Mouse (Mus musculus): Measurements from ENCODE around the gene Sel1l3.

DNA sequence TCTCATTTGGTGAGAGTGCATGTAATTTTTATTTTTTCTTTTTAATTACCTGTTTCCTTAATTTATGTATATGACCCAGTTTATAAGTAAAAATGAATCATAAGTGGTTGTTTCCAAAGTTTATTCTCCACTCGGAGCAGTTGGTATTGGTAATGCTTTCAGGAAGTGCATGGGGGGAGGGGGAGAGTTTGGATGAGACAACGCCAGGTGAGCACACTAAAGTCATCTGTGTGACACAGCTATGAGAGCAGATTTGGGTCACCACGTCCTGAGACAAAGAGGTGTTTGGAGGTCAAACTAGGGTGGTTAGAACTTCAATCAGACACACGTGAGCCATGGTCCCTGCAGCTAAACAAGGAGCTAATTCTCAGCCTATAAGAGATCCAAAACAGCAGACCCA lies 89.0 kb downstream of the Sel1l3 start:
- TF ChIP-seq CTCF (IDR thresholded peaks at IDR 0.05) (no peak), EP300 (IDR thresholded peaks at IDR 0.05) (no peak)

Data from lung, postnatal 0 days (tissue).